Mouse (Mus musculus): ENCODE measurements around the gene Ap1m2. TPM values are rescaled to one million over a fixed set of nuclear protein-coding genes. Genes with fewer than 3 reads are reported as not detected.
A peak's percentile ranks its signal among the peaks of the same experiment; 100 is the strongest.

Ap1m2 gene
- total and polyA plus RNA-seq, 3 experiments = 0.73 to 1.0 TPM; not detected in 1

DNA sequence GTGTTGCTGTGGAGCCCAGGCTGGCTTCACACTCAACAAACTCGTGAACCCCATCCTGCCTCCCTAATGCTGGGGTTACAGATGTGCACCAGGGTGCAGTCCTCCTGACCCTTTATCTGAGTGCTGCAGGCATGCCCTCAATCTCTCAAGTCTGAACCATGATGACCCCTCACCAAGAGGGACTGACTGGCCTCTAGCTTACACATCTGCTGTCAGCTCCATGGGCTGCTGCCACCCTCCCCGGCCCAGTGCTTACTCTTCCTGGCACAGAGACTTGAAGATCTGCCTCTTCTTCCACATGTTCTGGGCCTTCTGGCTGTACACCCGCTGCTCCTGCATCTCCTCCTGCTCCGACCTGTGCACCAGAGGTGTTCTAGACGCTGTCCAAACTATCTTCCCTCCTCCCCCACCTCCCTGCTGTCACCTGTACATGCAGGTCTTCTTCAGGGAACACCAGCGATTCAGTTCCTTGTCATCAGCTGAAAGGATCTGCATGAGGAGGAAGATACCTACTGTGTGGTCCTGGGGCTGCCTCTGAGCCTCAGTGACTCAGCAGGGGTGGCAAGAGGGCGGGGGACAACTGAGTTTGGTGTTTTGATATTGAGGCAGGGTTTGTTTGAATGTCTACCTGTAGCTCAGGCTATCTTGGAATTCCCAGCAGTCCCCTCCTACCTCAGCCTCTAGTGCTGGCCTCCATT is 37.0 kb downstream of the Ap1m2 start (continued):
- TF ChIP-seq JUND (IDR thresholded peaks at IDR 0.05; ENCODE audit: low read depth, low read length) (no peak), E2F4 (IDR thresholded peaks at IDR 0.05; ENCODE audit: borderline replicate concordance, low read depth, low read length) (no peak), MYC (IDR thresholded peaks at IDR 0.05; ENCODE audit: low read depth, low read length) (no peak), SIN3A (IDR thresholded peaks at IDR 0.05; ENCODE audit: low read length) (0 out of 2 replicates have a peak, but pooled peaks have one; percentile 37), MAFK (IDR thresholded peaks at IDR 0.05; ENCODE audit: borderline replicate concordance, low read depth, low read length) (no peak), TAL1 (IDR thresholded peaks at IDR 0.05; ENCODE audit: low read length) (peak; percentile 54; the same call in 1 of the 2 replicates)

DNA sequence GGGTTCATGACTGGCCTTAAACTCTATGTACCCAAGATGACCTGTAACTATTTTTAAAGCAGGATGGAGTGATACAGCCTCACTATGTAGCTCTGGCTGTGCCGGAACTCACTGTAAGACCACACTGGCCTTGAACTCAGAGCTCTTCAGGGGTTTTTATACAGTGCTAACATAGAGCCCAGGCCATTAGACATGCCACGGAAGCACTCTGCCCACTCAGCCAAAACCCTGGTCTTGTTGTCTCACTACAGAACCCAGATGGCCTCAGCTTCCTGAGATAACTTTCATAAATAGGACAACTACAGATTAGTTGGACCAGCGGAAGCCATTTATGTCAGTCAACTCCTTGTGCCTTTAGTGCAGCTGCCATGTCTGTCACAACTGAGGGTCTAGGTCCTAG is 37.8 kb downstream of the Ap1m2 start:
- Histone ChIP-seq H3K9ac (ENCODE audit: control insufficient read depth, low read depth, low read length, poor library complexity, severe bottlenecking) (no peak overlapping the region), H3K79me2 (ENCODE audit: control insufficient read depth, insufficient read depth, low read length, poor library complexity) (no peaks in the 10 kb centered on the region), H3K9me3 (replicated peaks; ENCODE audit: insufficient read depth, low read length) (no peaks in the 10 kb centered on the region), H3K27me3 (ENCODE audit: control insufficient read depth in 1 of 2, insufficient read depth in 2 of 2, low read length in 2 of 2) (no peaks in the 10 kb centered on the region), H3K4me1 (ENCODE audit: control insufficient read depth in 1 of 2, insufficient read depth in 2 of 2, low read length in 2 of 2) (no peaks in the 10 kb centered on the region), H3K36me3 (ENCODE audit: control insufficient read depth in 1 of 2, insufficient read depth in 2 of 2, low read length in 2 of 2) (peaks cover 0 to 62% of the 10 kb centered on the region in 2 experiments; a peak in 2 of 4 replicates), H3K4me3 (ENCODE audit: control insufficient read depth in 1 of 2, insufficient read depth in 1 of 2, low read depth in 2 of 2, low read length in 2 of 2) (no peak overlapping the region), H3K27ac (ENCODE audit: control insufficient read depth, low read depth, low read length) (no peak overlapping the region)
- DNase-seq (ENCODE audit: low read depth, low spot score) = peak; percentile 47
- TF ChIP-seq CHD2 (IDR thresholded peaks at IDR 0.05; ENCODE audit: low read length) (0 out of 2 replicates have a peak, but pooled peaks have one; percentile 12), CHD1 (IDR thresholded peaks at IDR 0.05; ENCODE audit: low read depth, low read length) (no peak)

- H3K4me1 ChIP-seq (ENCODE audit: control insufficient read depth in 1 of 2, insufficient read depth in 2 of 2, low read length in 2 of 2) = no peaks in the 10 kb centered on the region
- 0 out of 2 replicates have a peak, but pooled peaks have one; percentile 30 for TF ChIP-seq ELF1 (IDR thresholded peaks at IDR 0.05; ENCODE audit: low read depth, low read length)
- no peak for TF ChIP-seq NRF1 (IDR thresholded peaks at IDR 0.05; ENCODE audit: insufficient read depth, low read depth, low read length, poor library complexity, severe bottlenecking)
- no peak for TF ChIP-seq UBTF (IDR thresholded peaks at IDR 0.05; ENCODE audit: borderline replicate concordance, insufficient read depth, low read depth, low read length)
- no peak for TF ChIP-seq MEF2A (IDR thresholded peaks at IDR 0.05; ENCODE audit: extremely low read depth, insufficient replicate concordance, low read depth, low read length, poor library complexity, severe bottlenecking)
- TF ChIP-seq TCF12 (IDR thresholded peaks at IDR 0.05; ENCODE audit: low read depth, low read length) = 0 out of 2 replicates have a peak, but pooled peaks have one; percentile 11
- TF ChIP-seq ZC3H11A (IDR thresholded peaks at IDR 0.05; ENCODE audit: low read depth, low read length) = no peak
- TF ChIP-seq SMC3 (IDR thresholded peaks at IDR 0.05; ENCODE audit: low read depth, low read length) = peak; percentile 37; the same call in 1 of the 2 replicates
- no peak for TF ChIP-seq ZNF384 (IDR thresholded peaks at IDR 0.05; ENCODE audit: low read depth, low read length)
- TF ChIP-seq POLR2A (IDR thresholded peaks at IDR 0.05; ENCODE audit: control insufficient read depth in 1 of 2, insufficient read depth in 1 of 2, low read depth in 1 of 2, low read length in 2 of 2, poor library complexity in 1 of 2) = peak in 1 of 2 experiments; percentile 34; a peak in 2 of 4 replicates
- TF ChIP-seq GATA1 (IDR thresholded peaks at IDR 0.05; ENCODE audit: low read depth, low read length) = no peak
- TF ChIP-seq POLR2AphosphoS2 (IDR thresholded peaks at IDR 0.05; ENCODE audit: low read length) = peak; percentile 75
- no peak for TF ChIP-seq MYC (IDR thresholded peaks at IDR 0.05; ENCODE audit: low read depth, low read length)
- no peak for TF ChIP-seq TAL1 (IDR thresholded peaks at IDR 0.05; ENCODE audit: low read length)
- TF ChIP-seq POLR2AphosphoS5 (IDR thresholded peaks at IDR 0.05; ENCODE audit: borderline replicate concordance, low read depth, low read length) = peak; percentile 42; the same call in 1 of the 2 replicates
- TF ChIP-seq BHLHE40 (IDR thresholded peaks at IDR 0.05; ENCODE audit: borderline replicate concordance, low read depth, low read length) = no peak
- TF ChIP-seq NELFE (IDR thresholded peaks at IDR 0.05; ENCODE audit: low read depth, low read length) = 0 out of 2 replicates have a peak, but pooled peaks have one; percentile 21
- TF ChIP-seq CHD2 (IDR thresholded peaks at IDR 0.05; ENCODE audit: low read length) = peak; percentile 18; the same call in 1 of the 2 replicates
- TF ChIP-seq ETS1 (IDR thresholded peaks at IDR 0.05; ENCODE audit: low read depth, low read length) = no peak
- 0 out of 2 replicates have a peak, but pooled peaks have one; percentile 19 for TF ChIP-seq HCFC1 (IDR thresholded peaks at IDR 0.05; ENCODE audit: low read depth, low read length)
- no peak for TF ChIP-seq RCOR1 (IDR thresholded peaks at IDR 0.05; ENCODE audit: low read depth, low read length)
- TF ChIP-seq MAX (IDR thresholded peaks at IDR 0.05; ENCODE audit: low read length) = no peak
These were observed 38.5 kb downstream of the Ap1m2 start for GRCm38 (mm10) chr9:21273520-21274228.

More at GRCm38 (mm10) chr9:21273520-21274228, 38.5 kb downstream of the Ap1m2 start:
- no peaks in the 10 kb centered on the region for H3K27me3 ChIP-seq (ENCODE audit: control insufficient read depth in 1 of 2, insufficient read depth in 2 of 2, low read length in 2 of 2)
- no peak overlapping the region for H3K9ac ChIP-seq (ENCODE audit: control insufficient read depth, low read depth, low read length, poor library complexity, severe bottlenecking)
- H3K27ac ChIP-seq (ENCODE audit: control insufficient read depth, low read depth, low read length) = no peak overlapping the region
- peak; percentile 52 for DNase-seq (ENCODE audit: low read depth, low spot score)
- H3K36me3 ChIP-seq (ENCODE audit: control insufficient read depth in 1 of 2, insufficient read depth in 2 of 2, low read length in 2 of 2) = peaks cover 0 to 65% of the 10 kb centered on the region in 2 experiments; a peak in 2 of 4 replicates
- no peaks in the 10 kb centered on the region for H3K79me2 ChIP-seq (ENCODE audit: control insufficient read depth, insufficient read depth, low read length, poor library complexity)
- H3K4me3 ChIP-seq (ENCODE audit: control insufficient read depth in 1 of 2, insufficient read depth in 1 of 2, low read depth in 2 of 2, low read length in 2 of 2) = no peak overlapping the region
- H3K9me3 ChIP-seq (replicated peaks; ENCODE audit: insufficient read depth, low read length) = no peaks in the 10 kb centered on the region
